Mouse (Mus musculus) megakaryocyte, embryonic 14.5 days (primary cell): Measurements from ENCODE around the gene Rnft2.

Experiments
- FLI1 ChIP-seq: IDR thresholded peaks from 2 replicates; pipeline ENCODE4 v1.6.1; 2012; ENCODE audit warnings: low read length, inconsistent platforms, mixed read lengths
- GATA1 ChIP-seq: IDR thresholded peaks from 3 replicates; pipeline ENCODE4 v1.6.1; 2012; ENCODE audit warnings: mixed read lengths, low read length, inconsistent platforms, borderline replicate concordance

GRCm38 (mm10) chr5:118277741-118278495, 33.0 kb upstream of the Rnft2 start:
- TF ChIP-seq GATA1 (no peak), FLI1 (no peak)
